Mouse (Mus musculus) megakaryocyte progenitor cell, adult 5-6 weeks (primary cell): ENCODE measurements around the gene Gm21764. TPM values are rescaled to one million over a fixed set of nuclear protein-coding genes. Genes with fewer than 3 reads are reported as not detected.
"Not testable (repeated sequence)": the region's sequence is repeated elsewhere in the genome, so short reads cannot be mapped to it uniquely, and the experiment has no call there.

ENCODE experiments used
- ATAC-seq: replicated peaks from 2 replicates; pipeline ENCODE4 v1.8.0; 2016; ENCODE audit warnings: mild to moderate bottlenecking, moderate TSS enrichment, inconsistent platforms; ENCODE audit not compliant: poor library complexity
- total RNA-seq, 2 experiments: library from RNA; stranded (forward) in 1 of 2; stranded (reverse) in 1 of 2; fragments of 157-497, 149-512 nt in 1 of 2; fragments of 200-1000 nt in 1 of 2; gene quantifications; 2 replicates each; pipeline versions ENCODE4 v1.2.3 to v1.2.4; 2015 to 2017

Gene Gm21764
- total RNA-seq (2015) (not detected in 2 replicates), total RNA-seq (2017) (not detected in 2 replicates)

DNA sequence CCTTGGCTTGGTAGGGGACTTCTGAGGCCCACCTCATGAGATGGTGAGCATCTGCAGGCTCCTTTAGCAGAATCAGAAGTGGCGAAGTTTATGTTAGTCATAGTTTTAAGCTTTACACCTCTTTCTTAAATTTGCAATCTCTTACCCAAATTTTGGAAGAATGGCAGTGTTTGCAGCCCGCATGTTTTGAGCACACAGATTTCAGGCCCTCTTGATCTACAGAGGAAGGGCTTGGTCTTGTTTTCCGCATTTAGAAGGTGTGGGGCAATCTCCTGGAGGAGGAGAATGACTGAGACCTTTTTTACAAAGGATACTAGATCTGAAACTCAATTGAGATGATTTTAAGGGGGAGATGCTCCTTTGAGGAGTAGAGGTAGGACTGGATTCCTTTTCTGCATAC lies at the start of gene Gm21764:
Gm21764 (minus strand) TSS at position 101 of the 400 bp plus-strand sequence.
- ATAC-seq = not testable (repeated sequence)

GRCm38 (mm10) chrY:18088816-18089215 lies 27.2 kb upstream of the Gm21764 start, which contains the start of gene Ssty1:
TSS of gene Ssty1 (plus strand) at chrY:18089116.
- not testable (repeated sequence) for ATAC-seq

Other genes starting within 250 kb of the Gm21764 start
- not detected in 2 replicates for gene Gm21904, start 215.5 kb downstream of the Gm21764 start, total RNA-seq (2015)
- gene Gm21904, start 215.5 kb downstream of the Gm21764 start, total RNA-seq (2017) = not detected in 2 replicates
- gene Gm20772, start 187.1 kb downstream of the Gm21764 start, total RNA-seq (2015) = not detected in 2 replicates
- not detected in 2 replicates for gene Gm20772, start 187.1 kb downstream of the Gm21764 start, total RNA-seq (2017)
- gene Gm20831, start 187.1 kb downstream of the Gm21764 start, total RNA-seq (2015) = not detected in 2 replicates
- gene Gm20831, start 187.1 kb downstream of the Gm21764 start, total RNA-seq (2017) = not detected in 2 replicates
- not detected in 2 replicates for gene Srsy, start 124.5 kb downstream of the Gm21764 start, total RNA-seq (2015)
- not detected in 2 replicates for gene Srsy, start 124.5 kb downstream of the Gm21764 start, total RNA-seq (2017)
- not detected in 2 replicates for gene Ssty1, start 27.3 kb upstream of the Gm21764 start, total RNA-seq (2015)
- gene Ssty1, start 27.3 kb upstream of the Gm21764 start, total RNA-seq (2017) = not detected in 2 replicates